Comparison of ENCODE assay signal across 9 mouse cellular contexts in genomic region chr16:32854050-32854571, GRCm38 (mm10). TPM values are rescaled to one million over a fixed set of nuclear protein-coding genes. Genes with fewer than 3 reads are reported as not detected.
A peak's percentile ranks its signal among the peaks of the same experiment; 100 is the strongest.
DNase-seq lines count a peak whose midpoint lies in the region; ATAC-seq and TF ChIP-seq lines count a peak whose summit lies in the region.
"Had no signal": no experiment of that assay in that cellular context is flagged by ENCODE, and none has a peak within 500 bp of the region (broad histone marks: within the 10 kb centered on the region; RNA-seq: fewer than 3 reads in every experiment).

No protein-coding gene starts in this region.

- TF ChIP-seq CTCF in layer of hippocampus, adult 2 months (conservative IDR thresholded peaks at IDR 0.05), result no peak

- no peak overlapping the region for H3K4me3 ChIP-seq in layer of hippocampus, adult 2 months
- H3K4me3 ChIP-seq in brown adipose tissue, adult 24 weeks (ENCODE audit: insufficient read depth, low read depth, low read length), result peak overlapping the region; percentile 3; the same call in 1 of the 2 replicates
- H3K4me3 ChIP-seq: limb, embryonic 15.5 days had no signal

- peak overlapping the region; percentile 55; the same call in 1 of the 2 replicates for H3K27ac ChIP-seq in layer of hippocampus, adult 2 months
- H3K27ac ChIP-seq in brown adipose tissue, adult 24 weeks (replicated peaks; ENCODE audit: low read depth, low read length), result peak overlapping the region; percentile 90
- H3K27ac ChIP-seq: limb, embryonic 15.5 days had no signal

- no peak for ATAC-seq in cerebellum, adult (ENCODE audit: insufficient number of reproducible peaks, low FRiP score, low TSS enrichment)

- peaks cover 5% of the 10 kb centered on the region; the same call in 1 of the 2 replicates for H3K4me1 ChIP-seq in brown adipose tissue, adult 24 weeks (ENCODE audit: control insufficient read depth, insufficient read depth, insufficient read length, low read length)

- DNase-seq in layer of hippocampus, adult 2 months (ENCODE audit: low spot score in 2 of 2), result peak in 1 of 2 experiments; percentile 31
- DNase-seq in layer of hippocampus, postnatal 36 days, result no peak
- peak; percentile 91 for DNase-seq in Muller cell, postnatal 12 days (ENCODE audit: inconsistent ontology term)
- DNase-seq in left cerebral cortex, adult 9 months (ENCODE audit: low spot score in 2 of 2), result peak; percentile 49 to 66
- DNase-seq in lung, adult 18-20 months, result no peak
- no peak for DNase-seq in retina, postnatal 1 day

RNA-seq across cellular contexts. Expression of gene Fyttd1, which starts 23.2 kb away (rescaled TPM):
- 100 to 1,000 TPM; 110 TPM for total RNA-seq in layer of hippocampus, adult 2 months (2021)
- total RNA-seq in layer of hippocampus, postnatal 36 days (2021), result 100 to 1,000 TPM; 114 to 118 TPM
- polyA plus RNA-seq in brown adipose tissue, adult 24 weeks (2012; ENCODE audit: insufficient read depth, insufficient read length, missing spikeins), result 24.4 and 45.4 TPM in 2 replicates

RNA-seq across cellular contexts. Expression of gene Rubcn, which starts 23.5 kb away (rescaled TPM):
- 10 to 100 TPM; 59.2 to 59.3 TPM for total RNA-seq in layer of hippocampus, adult 2 months (2021)
- total RNA-seq in layer of hippocampus, postnatal 36 days (2021), result 10 to 100 TPM; 61.4 to 62.4 TPM
- 9.6 and 12.6 TPM in 2 replicates for polyA plus RNA-seq in brown adipose tissue, adult 24 weeks (2012; ENCODE audit: insufficient read depth, insufficient read length, missing spikeins)

RNA-seq across cellular contexts. Expression of gene Smbd1, which starts 43.8 kb away (rescaled TPM):
- total RNA-seq in layer of hippocampus, adult 2 months (2021), result not detected
- not detected for total RNA-seq in layer of hippocampus, postnatal 36 days (2021)
- polyA plus RNA-seq in brown adipose tissue, adult 24 weeks (2012; ENCODE audit: insufficient read depth, insufficient read length, missing spikeins), result not detected in 2 replicates
- polyA plus RNA-seq: limb, embryonic 15.5 days had no signal

RNA-seq across cellular contexts. Expression of gene Muc20, which starts 56.9 kb away (rescaled TPM):
- total RNA-seq in layer of hippocampus, adult 2 months (2021), result not detected
- total RNA-seq in layer of hippocampus, postnatal 36 days (2021), result not detected
- polyA plus RNA-seq in brown adipose tissue, adult 24 weeks (2012; ENCODE audit: insufficient read depth, insufficient read length, missing spikeins), result not detected in 2 replicates
- polyA plus RNA-seq: limb, embryonic 15.5 days had no signal

RNA-seq across cellular contexts. Expression of gene Lrch3, which starts 59.8 kb away (rescaled TPM):
- total RNA-seq in layer of hippocampus, adult 2 months (2021), result 10 to 100 TPM; 41.0 to 48.2 TPM
- 10 to 100 TPM; 43.8 to 47.4 TPM for total RNA-seq in layer of hippocampus, postnatal 36 days (2021)
- polyA plus RNA-seq in brown adipose tissue, adult 24 weeks (2012; ENCODE audit: insufficient read depth, insufficient read length, missing spikeins), result 10.2 and 13.6 TPM in 2 replicates

Comparison
In these comparisons a context has a peak if more than half of its experiments do, and no peak if none do; other contexts are left out.
1. DNase-seq: peak in Muller cell, postnatal 12 days (single experiment) and left cerebral cortex, adult 9 months (2 of 2); none in layer of hippocampus, postnatal 36 days (0 of 2), lung, adult 18-20 months (0 of 2) and retina, postnatal 1 day (single experiment).